Mouse (Mus musculus): ENCODE results near the gene Frmd4a. TPM values are rescaled to one million over a fixed set of nuclear protein-coding genes. Genes with fewer than 3 reads are reported as not detected.

Gene Frmd4a
- total and polyA plus RNA-seq, 2 experiments from 2014 or later = 42.5 to 60.2 TPM

GRCm38 (mm10) chr2:4423896-4424295, 406.4 kb downstream of the Frmd4a start:
- Histone ChIP-seq H3K9me3 (ENCODE audit: low read length) (no peaks in the 10 kb centered on the region), H3K27ac (ENCODE audit: low read depth, low read length) (no peak overlapping the region), H3K4me3 (ENCODE audit: low read depth, low read length) (no peak overlapping the region), H3K4me2 (ENCODE audit: low read depth, low read length, poor library complexity, severe bottlenecking) (no peak overlapping the region), H3K4me1 (ENCODE audit: insufficient read depth, low read length) (no peaks in the 10 kb centered on the region), H3K27me3 (ENCODE audit: insufficient read depth, low read length) (no peaks in the 10 kb centered on the region), H3K36me3 (ENCODE audit: insufficient read depth, low read length) (no peaks in the 10 kb centered on the region), H3K9ac (replicated peaks; ENCODE audit: low read length, poor library complexity, severe bottlenecking) (no peak overlapping the region)
- no peak for TF ChIP-seq CTCF (IDR thresholded peaks at IDR 0.05)
- DNase-seq (ENCODE audit: low spot score) = peak; percentile 42
- WGBS = 85% methylated on average over 6 of the region's 6 CpGs
- ATAC-seq (ENCODE audit: low FRiP score) = no peak

GRCm38 (mm10) chr2:4428407-4428855, 410.9 kb downstream of the Frmd4a start:
- H3K27ac ChIP-seq (ENCODE audit: low read depth, low read length) = no peak overlapping the region; the same call in 1 of the 2 replicates
- 44% methylated on average over 7 of the region's 7 CpGs for WGBS
- no peaks in the 10 kb centered on the region for H3K4me1 ChIP-seq (ENCODE audit: insufficient read depth, low read length)
- ATAC-seq (ENCODE audit: low FRiP score) (no peak), DNase-seq (ENCODE audit: low spot score) (no peak)
- H3K4me3 ChIP-seq (ENCODE audit: low read depth, low read length) = no peak overlapping the region
- no peak overlapping the region for H3K4me2 ChIP-seq (ENCODE audit: low read depth, low read length, poor library complexity, severe bottlenecking)
- H3K36me3 ChIP-seq (ENCODE audit: insufficient read depth, low read length) = peaks cover 3% of the 10 kb centered on the region; the same call in 1 of the 2 replicates
- no peak overlapping the region for H3K9ac ChIP-seq (replicated peaks; ENCODE audit: low read length, poor library complexity, severe bottlenecking)
- no peak for TF ChIP-seq CTCF (IDR thresholded peaks at IDR 0.05)
- no peaks in the 10 kb centered on the region for H3K27me3 ChIP-seq (ENCODE audit: insufficient read depth, low read length)
- no peaks in the 10 kb centered on the region for H3K9me3 ChIP-seq (ENCODE audit: low read length)

GRCm38 (mm10) chr2:4433119-4433518, 415.6 kb downstream of the Frmd4a start:
- Histone ChIP-seq H3K4me1 (ENCODE audit: insufficient read depth, low read length) (peaks cover 12% of the 10 kb centered on the region; the same call in 1 of the 2 replicates), H3K27ac (ENCODE audit: low read depth, low read length) (no peak overlapping the region), H3K27me3 (ENCODE audit: insufficient read depth, low read length) (no peaks in the 10 kb centered on the region), H3K4me3 (ENCODE audit: low read depth, low read length) (no peak overlapping the region), H3K36me3 (ENCODE audit: insufficient read depth, low read length) (peaks cover 6% of the 10 kb centered on the region; the same call in 1 of the 2 replicates), H3K4me2 (ENCODE audit: low read depth, low read length, poor library complexity, severe bottlenecking) (no peak overlapping the region), H3K9ac (replicated peaks; ENCODE audit: low read length, poor library complexity, severe bottlenecking) (no peak overlapping the region), H3K9me3 (ENCODE audit: low read length) (no peaks in the 10 kb centered on the region)
- no peak for TF ChIP-seq CTCF (IDR thresholded peaks at IDR 0.05)
- no peak for DNase-seq (ENCODE audit: low spot score)
- no peak for ATAC-seq (ENCODE audit: low FRiP score)
- 58% methylated on average over 4 of the region's 4 CpGs for WGBS

DNA sequence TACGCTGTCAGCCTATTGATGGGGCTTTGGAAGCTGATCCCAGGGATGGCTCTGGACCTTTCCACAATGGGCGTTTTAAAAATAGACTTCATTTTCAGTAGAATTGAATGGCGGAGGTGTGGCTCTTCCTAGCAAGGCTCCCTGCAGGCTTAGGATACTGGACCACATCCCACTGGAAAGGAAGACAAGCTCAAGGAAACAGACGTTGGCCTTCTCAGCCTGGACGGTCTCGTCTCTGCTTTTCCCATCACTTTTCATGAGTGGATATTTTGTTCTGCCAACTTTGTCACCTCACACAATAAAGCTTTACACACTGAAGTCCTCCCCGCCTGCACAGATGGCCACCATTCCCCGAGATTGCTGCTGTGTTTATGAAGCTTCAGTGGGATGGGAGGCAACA, 417.5 kb downstream of the Frmd4a start:
- no peak overlapping the region for H3K4me3 ChIP-seq (ENCODE audit: low read depth, low read length)
- peaks cover 6% of the 10 kb centered on the region; the same call in 1 of the 2 replicates for H3K36me3 ChIP-seq (ENCODE audit: insufficient read depth, low read length)
- no peak overlapping the region for H3K9ac ChIP-seq (replicated peaks; ENCODE audit: low read length, poor library complexity, severe bottlenecking)
- 87% methylated on average over 8 of the region's 8 CpGs for WGBS
- peaks cover 12% of the 10 kb centered on the region; the same call in 1 of the 2 replicates for H3K4me1 ChIP-seq (ENCODE audit: insufficient read depth, low read length)
- DNase-seq (ENCODE audit: low spot score) (no peak), ATAC-seq (ENCODE audit: low FRiP score) (no peak)
- H3K9me3 ChIP-seq (ENCODE audit: low read length) = no peaks in the 10 kb centered on the region
- no peak overlapping the region for H3K4me2 ChIP-seq (ENCODE audit: low read depth, low read length, poor library complexity, severe bottlenecking)
- no peak for TF ChIP-seq CTCF (IDR thresholded peaks at IDR 0.05)
- no peaks in the 10 kb centered on the region for H3K27me3 ChIP-seq (ENCODE audit: insufficient read depth, low read length)
- no peak overlapping the region for H3K27ac ChIP-seq (ENCODE audit: low read depth, low read length)

DNA sequence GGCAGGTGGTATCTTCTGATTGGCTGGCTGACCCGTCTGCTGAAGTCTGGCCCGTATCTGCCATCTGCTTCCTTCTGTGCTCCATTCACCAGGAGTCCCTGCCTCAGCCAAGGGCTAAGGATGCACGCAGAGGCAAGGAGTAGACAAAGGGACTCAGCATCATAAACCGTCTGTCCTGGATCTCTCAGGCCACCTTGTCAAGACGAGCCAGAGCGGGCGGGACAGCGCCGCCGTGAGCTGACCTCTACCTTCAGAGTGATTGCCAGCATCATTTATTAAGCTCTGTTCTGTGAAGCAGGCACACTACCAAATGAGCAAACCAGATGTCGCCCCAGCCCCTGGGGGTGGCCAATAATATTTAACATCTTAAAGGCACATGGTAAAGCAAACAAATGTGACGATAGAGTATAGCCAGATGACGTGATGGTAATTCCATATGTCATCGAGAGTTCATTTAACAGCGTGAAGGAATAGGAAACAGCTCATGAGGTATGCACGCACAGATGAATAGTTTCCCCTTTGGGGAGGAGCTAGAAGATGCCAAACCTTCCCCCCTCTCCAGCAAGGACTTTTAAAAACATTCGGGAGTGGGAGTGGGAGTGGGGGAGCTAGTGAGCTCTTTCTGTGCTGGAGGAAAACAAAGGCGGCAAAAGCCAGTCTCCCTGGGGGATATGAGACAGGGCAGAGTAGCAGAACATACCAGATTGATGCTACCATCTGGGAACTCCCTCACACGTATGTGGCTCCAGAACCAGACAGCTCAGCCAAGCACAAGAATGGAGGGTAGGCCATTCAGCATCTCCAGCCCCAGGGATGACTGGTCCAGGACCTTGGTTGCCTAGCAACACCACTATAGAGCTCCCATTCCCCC, 419.1 kb downstream of the Frmd4a start:
- 29% methylated on average over 19 of the region's 19 CpGs for WGBS
- TF ChIP-seq CTCF (IDR thresholded peaks at IDR 0.05) = no peak; the same call in 1 of the 2 replicates
- Histone ChIP-seq H3K4me1 (ENCODE audit: insufficient read depth, low read length) (peaks cover 12% of the 10 kb centered on the region; the same call in 1 of the 2 replicates), H3K36me3 (ENCODE audit: insufficient read depth, low read length) (0 out of 2 replicates have a peak, but pooled peaks cover 3% of the 10 kb centered on the region), H3K4me3 (ENCODE audit: low read depth, low read length) (no peak overlapping the region), H3K9ac (replicated peaks; ENCODE audit: low read length, poor library complexity, severe bottlenecking) (no peak overlapping the region), H3K9me3 (ENCODE audit: low read length) (no peaks in the 10 kb centered on the region), H3K27me3 (ENCODE audit: insufficient read depth, low read length) (no peaks in the 10 kb centered on the region), H3K27ac (ENCODE audit: low read depth, low read length) (peak overlapping the region; percentile 19), H3K4me2 (ENCODE audit: low read depth, low read length, poor library complexity, severe bottlenecking) (no peak overlapping the region)
- ATAC-seq (ENCODE audit: low FRiP score) (peak; percentile 76), DNase-seq (ENCODE audit: low spot score) (peak; percentile 91)

GRCm38 (mm10) chr2:4438739-4439138, 421.2 kb downstream of the Frmd4a start:
- Histone ChIP-seq H3K4me1 (ENCODE audit: insufficient read depth, low read length) (peaks cover 12% of the 10 kb centered on the region; the same call in 1 of the 2 replicates), H3K9ac (replicated peaks; ENCODE audit: low read length, poor library complexity, severe bottlenecking) (no peak overlapping the region), H3K4me2 (ENCODE audit: low read depth, low read length, poor library complexity, severe bottlenecking) (no peak overlapping the region), H3K9me3 (ENCODE audit: low read length) (no peaks in the 10 kb centered on the region), H3K27me3 (ENCODE audit: insufficient read depth, low read length) (no peaks in the 10 kb centered on the region), H3K36me3 (ENCODE audit: insufficient read depth, low read length) (0 out of 2 replicates have a peak, but pooled peaks cover 3% of the 10 kb centered on the region), H3K27ac (ENCODE audit: low read depth, low read length) (no peak overlapping the region), H3K4me3 (ENCODE audit: low read depth, low read length) (no peak overlapping the region)
- DNase-seq (ENCODE audit: low spot score) = no peak
- WGBS = 53% methylated on average over 7 of the region's 7 CpGs
- no peak for ATAC-seq (ENCODE audit: low FRiP score)
- no peak for TF ChIP-seq CTCF (IDR thresholded peaks at IDR 0.05)

All from midbrain, postnatal 0 days (tissue).